Comparison of ENCODE assay signal across 14 mouse cellular contexts in the genomic region with DNA sequence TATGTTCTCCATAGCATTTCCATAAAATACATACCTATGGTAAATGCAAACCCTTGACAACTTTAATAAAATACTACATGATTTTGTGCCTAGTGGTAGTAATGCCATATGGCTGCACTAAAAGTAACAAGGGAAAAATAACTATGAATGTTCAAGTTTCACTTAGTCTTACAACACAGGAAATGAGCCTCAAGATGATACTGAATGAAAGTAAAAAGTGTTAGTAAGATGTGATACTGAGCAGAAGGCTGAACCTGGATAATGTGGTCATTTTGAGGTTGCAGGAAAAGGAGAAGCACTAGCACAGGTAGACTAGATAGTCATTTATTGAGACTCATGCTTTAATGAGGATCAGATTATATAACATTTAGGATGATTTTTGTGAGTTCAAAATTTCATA.
"Had no signal": no experiment of that assay in that cellular context is flagged by ENCODE, and none has a peak within 500 bp of the region (broad histone marks: within the 10 kb centered on the region; RNA-seq: fewer than 3 reads in every experiment).

No protein-coding gene starts in this region.

- H3K9me3 ChIP-seq: limb, embryonic 12.5 days; liver, embryonic 13.5 days; midbrain, embryonic 13.5 days; neural tube, embryonic 12.5 days; stomach, embryonic 15.5 days had no signal

- H3K4me2 ChIP-seq: limb, embryonic 12.5 days; liver, embryonic 13.5 days; midbrain, embryonic 13.5 days; neural tube, embryonic 12.5 days; stomach, embryonic 15.5 days had no signal

- H3K9ac ChIP-seq: limb, embryonic 12.5 days; liver, embryonic 13.5 days; liver, postnatal 0 days; midbrain, embryonic 13.5 days; neural tube, embryonic 12.5 days; stomach, embryonic 15.5 days had no signal

- H3K4me1 ChIP-seq: limb, embryonic 12.5 days; liver, embryonic 13.5 days; midbrain, embryonic 13.5 days; neural tube, embryonic 12.5 days; stomach, embryonic 15.5 days had no signal

- H3K36me3 ChIP-seq: limb, embryonic 12.5 days; liver, embryonic 13.5 days; midbrain, embryonic 13.5 days; neural tube, embryonic 12.5 days; stomach, embryonic 15.5 days had no signal

- H3K27ac ChIP-seq: kidney, postnatal 0 days; limb, embryonic 12.5 days; liver, embryonic 13.5 days; midbrain, embryonic 13.5 days; neural tube, embryonic 12.5 days; stomach, embryonic 15.5 days had no signal

- DNase-seq: kidney, postnatal 36 days; layer of hippocampus, adult 9-11 months; liver; liver, embryonic 13.5 days; liver, postnatal 0 days; spleen, adult 18-20 months; thymus, adult 2 months; thymus, postnatal 25 days had no signal

- H3K27me3 ChIP-seq: limb, embryonic 12.5 days; liver, embryonic 13.5 days; midbrain, embryonic 13.5 days; neural tube, embryonic 12.5 days; stomach, embryonic 15.5 days had no signal

- H3K4me3 ChIP-seq: limb, embryonic 12.5 days; liver, embryonic 13.5 days; midbrain, embryonic 13.5 days; myocyte; neural tube, embryonic 12.5 days; stomach, embryonic 15.5 days had no signal

- ATAC-seq: liver, postnatal 0 days; midbrain, embryonic 13.5 days had no signal
